Mouse (Mus musculus): ENCODE data around the gene H2-Oa. TPM values are rescaled to one million over a fixed set of nuclear protein-coding genes. Genes with fewer than 3 reads are reported as not detected.

Gene H2-Oa
- polyA plus RNA-seq, 1 experiment from 2014 or later, result 3.1 TPM

DNA sequence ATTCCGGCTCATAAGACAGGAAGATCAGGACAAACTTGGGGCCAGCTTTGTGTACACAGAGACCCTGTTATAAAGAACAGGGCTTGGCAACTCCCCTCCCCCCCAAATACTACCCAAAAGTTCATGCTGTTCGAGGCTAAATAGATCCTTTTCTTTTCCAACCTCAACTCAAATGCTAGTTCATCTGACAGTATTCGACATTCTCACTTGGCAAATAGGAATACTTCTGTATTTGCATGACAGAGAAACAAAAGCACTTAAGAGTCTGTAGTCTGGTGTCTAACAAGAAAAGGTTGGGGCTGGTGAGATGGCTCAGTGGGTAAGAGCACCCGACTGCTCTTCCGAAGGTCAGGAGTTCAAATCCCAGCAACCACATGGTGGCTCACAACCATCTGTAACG is 16.3 kb downstream of the H2-Oa start:
- H3K36me3 ChIP-seq (ENCODE audit: control insufficient read depth, insufficient read depth), result peaks cover 23% of the 10 kb centered on the region
- no peak overlapping the region for H3K9ac ChIP-seq (ENCODE audit: low read length)
- 87% methylated on average over 5 of the region's 6 CpGs for WGBS
- ATAC-seq (replicated peaks; ENCODE audit: extremely low read depth, insufficient read depth, low FRiP score), result no peak
- no peak overlapping the region for H3K4me3 ChIP-seq (ENCODE audit: low read length)
- H3K27ac ChIP-seq (ENCODE audit: low read length), result no peak overlapping the region
- no peaks in the 10 kb centered on the region for H3K4me1 ChIP-seq (ENCODE audit: control insufficient read depth, insufficient read depth, low read length)
- no peaks in the 10 kb centered on the region for H3K9me3 ChIP-seq (replicated peaks; ENCODE audit: control insufficient read depth, low read length)
- no peak overlapping the region for H3K4me2 ChIP-seq (ENCODE audit: low read depth, low read length)
- H3K27me3 ChIP-seq (ENCODE audit: control insufficient read depth, insufficient read depth, low read length), result no peaks in the 10 kb centered on the region

DNA sequence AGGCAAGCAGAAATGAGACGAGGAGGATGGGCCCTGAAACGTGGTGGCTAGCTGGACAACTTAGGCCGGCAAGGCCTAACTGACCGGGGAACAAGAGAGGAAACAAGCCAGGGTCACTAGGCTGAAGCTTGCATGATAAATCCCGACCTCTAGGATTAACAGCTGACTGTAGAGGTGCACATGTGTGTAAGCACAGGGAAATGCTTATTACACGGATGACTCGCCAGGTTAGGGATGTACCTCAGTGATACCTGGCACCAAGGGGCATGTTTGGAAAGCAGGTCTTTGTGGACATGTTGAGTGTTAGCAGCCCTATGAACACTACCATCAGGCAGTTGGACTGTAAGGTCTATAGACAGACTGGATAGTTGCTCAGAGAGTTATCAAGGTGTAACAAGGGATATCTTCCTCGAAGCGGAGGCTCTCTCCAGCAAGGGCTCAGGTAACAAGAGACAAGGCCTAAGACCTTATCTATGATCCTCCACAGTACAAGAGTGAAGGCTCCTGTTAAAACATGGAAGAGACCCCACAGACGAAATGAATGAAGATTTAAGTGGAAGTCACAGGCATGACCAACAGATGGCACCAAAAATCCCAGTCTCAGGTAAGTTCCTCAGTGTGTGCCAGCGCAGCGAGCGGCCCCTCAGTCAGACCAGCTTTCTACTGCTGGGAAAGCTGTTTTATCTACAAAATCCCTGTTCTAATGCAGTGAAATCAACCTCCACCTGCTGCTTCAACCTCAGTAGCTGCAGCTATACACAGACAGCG is 17.1 kb downstream of the H2-Oa start:
- Histone ChIP-seq H3K4me3 (ENCODE audit: low read length) (no peak overlapping the region), H3K4me1 (ENCODE audit: control insufficient read depth, insufficient read depth, low read length) (no peaks in the 10 kb centered on the region), H3K27ac (ENCODE audit: low read length) (no peak overlapping the region), H3K27me3 (ENCODE audit: control insufficient read depth, insufficient read depth, low read length) (no peaks in the 10 kb centered on the region), H3K4me2 (ENCODE audit: low read depth, low read length) (no peak overlapping the region), H3K9ac (ENCODE audit: low read length) (no peak overlapping the region), H3K36me3 (ENCODE audit: control insufficient read depth, insufficient read depth) (peaks cover 30% of the 10 kb centered on the region), H3K9me3 (replicated peaks; ENCODE audit: control insufficient read depth, low read length) (no peaks in the 10 kb centered on the region)
- WGBS, result 78% methylated on average over 14 of the region's 14 CpGs
- no peak for ATAC-seq (replicated peaks; ENCODE audit: extremely low read depth, insufficient read depth, low FRiP score)

DNA sequence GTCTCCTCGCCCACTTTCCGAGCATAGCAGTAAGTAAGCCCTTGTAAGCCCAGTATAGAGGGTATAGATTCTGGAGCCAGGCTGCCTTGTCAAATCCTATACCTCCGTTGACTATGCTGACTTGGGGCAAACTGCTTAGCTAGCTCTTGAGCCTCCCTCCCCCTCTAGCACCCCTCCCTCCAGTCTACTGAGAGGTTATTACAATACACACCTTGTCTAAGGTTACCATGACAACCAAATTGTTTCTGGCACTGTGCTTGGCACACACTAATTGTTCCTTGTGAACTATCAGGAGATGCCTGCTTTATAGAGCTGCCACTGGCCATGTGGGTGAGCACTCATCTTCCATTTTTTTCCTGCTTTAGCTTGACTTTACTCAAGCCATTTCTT is 17.7 kb downstream of the H2-Oa start:
- ATAC-seq (replicated peaks; ENCODE audit: extremely low read depth, insufficient read depth, low FRiP score), result no peak
- peaks cover 35% of the 10 kb centered on the region for H3K36me3 ChIP-seq (ENCODE audit: control insufficient read depth, insufficient read depth)

DNA sequence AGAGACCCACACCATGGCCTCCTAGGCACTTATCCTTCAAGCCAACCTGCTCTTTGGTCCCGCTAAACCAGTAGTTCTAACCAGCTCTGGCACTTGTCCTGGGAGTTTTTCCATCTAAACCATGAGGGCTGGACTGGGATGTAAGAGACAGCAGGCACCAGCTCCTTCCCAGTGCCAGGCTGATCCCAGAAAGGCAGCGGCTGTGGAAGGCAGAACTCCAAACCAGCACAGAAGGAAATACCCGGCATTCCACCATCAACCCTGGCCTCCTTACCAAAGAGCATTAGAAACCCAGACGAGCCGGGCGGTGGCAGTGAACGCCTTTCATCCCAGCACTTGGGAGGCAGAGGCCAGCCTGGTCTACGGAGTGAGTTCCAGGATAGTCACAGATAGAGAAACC is 18.2 kb downstream of the H2-Oa start:
- no peak overlapping the region for H3K27ac ChIP-seq (ENCODE audit: low read length)
- WGBS, result 48% methylated on average over 8 of the region's 8 CpGs

More for the DNA sequence above, 17.7 kb downstream of the H2-Oa start:
- no peak overlapping the region for H3K4me3 ChIP-seq (ENCODE audit: low read length)
- no peaks in the 10 kb centered on the region for H3K9me3 ChIP-seq (replicated peaks; ENCODE audit: control insufficient read depth, low read length)
- H3K9ac ChIP-seq (ENCODE audit: low read length), result no peak overlapping the region
- 74% methylated on average over 3 of the region's 3 CpGs for WGBS
- H3K4me1 ChIP-seq (ENCODE audit: control insufficient read depth, insufficient read depth, low read length), result no peaks in the 10 kb centered on the region
- no peak overlapping the region for H3K4me2 ChIP-seq (ENCODE audit: low read depth, low read length)
- no peaks in the 10 kb centered on the region for H3K27me3 ChIP-seq (ENCODE audit: control insufficient read depth, insufficient read depth, low read length)
- no peak overlapping the region for H3K27ac ChIP-seq (ENCODE audit: low read length)

DNA sequence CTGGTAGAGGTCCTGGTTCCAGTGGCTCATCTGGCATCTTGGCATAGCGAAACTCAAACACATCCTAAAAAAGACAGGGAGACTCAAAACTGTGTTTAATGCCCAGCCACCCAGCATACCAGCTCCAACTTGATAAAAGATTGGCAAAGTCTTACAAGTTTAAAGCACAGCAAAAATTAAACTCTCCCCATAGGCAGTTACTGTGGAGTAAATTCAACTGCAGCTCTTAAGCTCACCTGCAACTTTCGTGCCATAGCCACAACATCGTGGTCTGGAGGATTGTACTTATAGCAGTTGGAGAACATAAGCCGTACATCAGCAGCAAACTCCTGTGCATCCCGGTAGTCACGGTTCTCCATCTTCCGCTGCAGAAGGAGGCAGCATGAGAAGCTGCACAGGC is 22.0 kb downstream of the H2-Oa start:
- 91% methylated on average over 7 of the region's 7 CpGs for WGBS
- H3K36me3 ChIP-seq (ENCODE audit: control insufficient read depth, insufficient read depth), result peaks cover 59% of the 10 kb centered on the region
- no peak overlapping the region for H3K4me2 ChIP-seq (ENCODE audit: low read depth, low read length)
- no peak overlapping the region for H3K27ac ChIP-seq (ENCODE audit: low read length)
- H3K9me3 ChIP-seq (replicated peaks; ENCODE audit: control insufficient read depth, low read length), result no peaks in the 10 kb centered on the region
- no peak overlapping the region for H3K9ac ChIP-seq (ENCODE audit: low read length)
- H3K4me1 ChIP-seq (ENCODE audit: control insufficient read depth, insufficient read depth, low read length), result peaks cover 15% of the 10 kb centered on the region
- ATAC-seq (replicated peaks; ENCODE audit: extremely low read depth, insufficient read depth, low FRiP score), result no peak
- H3K4me3 ChIP-seq (ENCODE audit: low read length), result no peak overlapping the region
- no peaks in the 10 kb centered on the region for H3K27me3 ChIP-seq (ENCODE audit: control insufficient read depth, insufficient read depth, low read length)

More for the DNA sequence above, 18.2 kb downstream of the H2-Oa start:
- Histone ChIP-seq H3K36me3 (ENCODE audit: control insufficient read depth, insufficient read depth) (peaks cover 40% of the 10 kb centered on the region), H3K9ac (ENCODE audit: low read length) (no peak overlapping the region), H3K4me1 (ENCODE audit: control insufficient read depth, insufficient read depth, low read length) (peaks cover 2% of the 10 kb centered on the region; the same call in 1 of the 2 replicates), H3K4me2 (ENCODE audit: low read depth, low read length) (no peak overlapping the region), H3K4me3 (ENCODE audit: low read length) (no peak overlapping the region), H3K9me3 (replicated peaks; ENCODE audit: control insufficient read depth, low read length) (no peaks in the 10 kb centered on the region), H3K27me3 (ENCODE audit: control insufficient read depth, insufficient read depth, low read length) (no peaks in the 10 kb centered on the region)
- ATAC-seq (replicated peaks; ENCODE audit: extremely low read depth, insufficient read depth, low FRiP score), result no peak

DNA sequence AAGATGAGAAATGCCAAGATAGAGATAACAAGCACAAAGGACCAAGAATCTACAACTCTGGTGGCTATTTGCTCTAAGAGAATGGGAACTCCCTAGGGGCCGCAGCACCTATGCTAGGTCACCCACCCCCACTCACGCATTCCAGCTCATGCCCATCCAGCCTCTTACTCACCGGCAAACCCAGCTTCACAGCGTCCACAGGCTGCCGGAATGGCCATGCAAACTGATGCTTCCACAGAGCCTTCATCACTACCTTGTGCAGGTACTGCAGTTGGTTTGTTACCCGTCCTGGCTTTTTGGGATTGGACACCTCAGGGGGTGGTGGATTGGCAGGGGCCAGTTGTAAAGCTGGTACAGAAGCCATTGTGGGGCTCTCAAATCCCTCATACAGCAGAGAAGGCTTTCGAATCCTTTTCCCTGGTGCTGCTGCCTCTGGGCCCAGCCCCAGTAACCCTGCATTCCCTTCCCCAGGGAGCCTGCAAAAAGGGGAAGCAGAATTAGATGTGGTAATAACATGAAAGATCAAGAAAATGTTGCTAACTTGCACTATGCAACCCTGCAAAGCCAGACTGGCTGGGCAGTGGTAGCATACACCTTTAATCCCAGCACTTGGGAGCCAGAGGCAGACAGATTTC is 24.7 kb downstream of the H2-Oa start:
- 28% methylated on average over 7 of the region's 7 CpGs for WGBS
- ATAC-seq (replicated peaks; ENCODE audit: extremely low read depth, insufficient read depth, low FRiP score), result no peak
- peak overlapping the region; percentile 94 for H3K4me3 ChIP-seq (ENCODE audit: low read length)
- H3K4me2 ChIP-seq (ENCODE audit: low read depth, low read length), result peak overlapping the region; percentile 82
- peak overlapping the region; percentile 91 for H3K9ac ChIP-seq (ENCODE audit: low read length)
- no peaks in the 10 kb centered on the region for H3K9me3 ChIP-seq (replicated peaks; ENCODE audit: control insufficient read depth, low read length)
- H3K4me1 ChIP-seq (ENCODE audit: control insufficient read depth, insufficient read depth, low read length), result peaks cover 15% of the 10 kb centered on the region
- H3K27me3 ChIP-seq (ENCODE audit: control insufficient read depth, insufficient read depth, low read length), result no peaks in the 10 kb centered on the region
- no peak overlapping the region for H3K27ac ChIP-seq (ENCODE audit: low read length)
- peaks cover 52% of the 10 kb centered on the region for H3K36me3 ChIP-seq (ENCODE audit: control insufficient read depth, insufficient read depth)

DNA sequence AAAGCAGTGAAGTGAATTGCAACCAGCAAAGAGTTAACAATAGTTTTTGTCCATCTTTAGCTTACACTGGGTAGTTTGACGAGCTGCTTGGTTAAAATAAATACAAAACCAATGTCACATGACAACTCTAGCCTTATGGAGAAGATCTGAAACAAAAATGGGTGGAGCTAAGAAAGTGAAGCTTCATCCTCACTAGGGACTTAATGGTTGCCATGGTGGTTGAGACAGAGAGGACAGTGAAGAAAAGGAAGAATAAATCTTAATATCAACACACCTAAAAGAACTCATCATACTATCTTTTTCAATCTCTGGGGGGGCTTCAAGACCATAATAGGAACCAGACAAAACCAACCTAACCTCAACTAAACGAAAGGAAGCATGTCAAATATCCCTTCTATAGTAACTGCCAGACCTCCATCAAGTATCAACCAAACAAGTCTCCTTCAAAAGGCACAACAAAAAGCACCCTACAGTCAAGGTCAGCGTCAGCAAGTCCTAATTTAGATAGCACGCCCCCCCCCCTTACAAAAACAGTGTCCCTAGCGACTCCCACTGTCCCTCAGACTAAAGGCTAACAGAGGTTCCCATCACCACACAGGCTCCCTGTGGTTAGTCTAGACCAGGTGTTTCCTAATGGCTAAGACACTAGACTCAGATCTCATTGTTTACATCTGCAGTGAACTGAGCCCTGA is 25.4 kb downstream of the H2-Oa start:
- Histone ChIP-seq H3K9me3 (replicated peaks; ENCODE audit: control insufficient read depth, low read length) (no peaks in the 10 kb centered on the region), H3K4me1 (ENCODE audit: control insufficient read depth, insufficient read depth, low read length) (peaks cover 15% of the 10 kb centered on the region), H3K4me2 (ENCODE audit: low read depth, low read length) (peak overlapping the region; percentile 82), H3K36me3 (ENCODE audit: control insufficient read depth, insufficient read depth) (peaks cover 46% of the 10 kb centered on the region), H3K4me3 (ENCODE audit: low read length) (peak overlapping the region; percentile 94), H3K27ac (ENCODE audit: low read length) (peak overlapping the region; percentile 77), H3K9ac (ENCODE audit: low read length) (peak overlapping the region; percentile 91), H3K27me3 (ENCODE audit: control insufficient read depth, insufficient read depth, low read length) (no peaks in the 10 kb centered on the region)
- WGBS, result under 1% methylated on average over 5 of the region's 5 CpGs
- no peak for ATAC-seq (replicated peaks; ENCODE audit: extremely low read depth, insufficient read depth, low FRiP score)

DNA sequence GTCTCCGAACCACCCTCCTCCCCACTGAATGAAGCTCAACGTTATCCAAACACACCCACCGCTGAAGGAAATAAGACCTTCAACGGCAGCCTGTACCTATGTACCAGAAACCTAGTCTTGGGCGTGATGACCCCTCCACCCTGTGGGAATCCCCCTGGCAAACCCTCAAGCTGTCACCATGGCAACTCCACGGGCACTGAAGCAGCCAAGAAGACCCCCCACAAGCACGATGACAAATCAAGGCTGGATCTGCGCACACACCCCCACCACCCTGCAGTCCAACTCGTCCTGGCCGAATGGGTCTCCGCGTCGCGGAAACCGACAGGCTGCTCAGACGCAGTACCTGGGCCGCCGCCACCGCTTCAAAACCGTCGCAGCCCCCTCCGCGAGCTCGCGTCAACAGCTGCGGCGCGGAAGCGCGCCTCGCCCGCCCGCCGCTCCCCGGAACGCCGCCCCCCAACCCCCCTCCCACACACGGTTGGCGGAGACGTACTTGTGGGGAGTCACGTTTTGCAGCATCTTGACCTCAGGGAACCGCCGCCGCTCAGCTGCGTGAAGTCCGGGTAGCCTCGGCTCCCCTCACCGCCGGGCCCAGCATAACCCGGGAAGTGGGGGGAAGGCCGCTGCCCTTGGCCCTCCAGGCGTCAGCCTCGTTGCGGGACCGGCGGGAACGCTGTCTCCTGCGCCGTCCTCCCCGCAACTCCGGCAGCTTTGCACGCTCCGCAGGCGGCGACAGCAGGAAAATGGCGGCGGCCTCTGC is 26.2 kb downstream of the H2-Oa start:
- no peak for ATAC-seq (replicated peaks; ENCODE audit: extremely low read depth, insufficient read depth, low FRiP score)
- Histone ChIP-seq H3K4me1 (ENCODE audit: control insufficient read depth, insufficient read depth, low read length) (peaks cover 15% of the 10 kb centered on the region), H3K9ac (ENCODE audit: low read length) (peak overlapping the region; percentile 91), H3K4me2 (ENCODE audit: low read depth, low read length) (peak overlapping the region; percentile 82), H3K4me3 (ENCODE audit: low read length) (peak overlapping the region; percentile 94), H3K27me3 (ENCODE audit: control insufficient read depth, insufficient read depth, low read length) (no peaks in the 10 kb centered on the region), H3K27ac (ENCODE audit: low read length) (peak overlapping the region; percentile 77), H3K9me3 (replicated peaks; ENCODE audit: control insufficient read depth, low read length) (no peaks in the 10 kb centered on the region), H3K36me3 (ENCODE audit: control insufficient read depth, insufficient read depth) (peaks cover 38% of the 10 kb centered on the region)
- WGBS, result under 1% methylated on average over 66 of the region's 67 CpGs

Measured in heart, embryonic 16.5 days (tissue).